Mouse (Mus musculus): ENCODE results near the gene Zfp160. TPM values are rescaled to one million over a fixed set of nuclear protein-coding genes. Genes with fewer than 3 reads are reported as not detected.
"Not testable (repeated sequence)": the region's sequence is repeated elsewhere in the genome, so short reads cannot be mapped to it uniquely, and the experiment has no call there.

Gene Zfp160
- 22.2 TPM for polyA plus RNA-seq (2021)

- ChIA-PET CTCF (no interaction called here), POLR2A (interaction anchor here (1.3 kb wide), 1 partner anchor 64 kb away, joined by 3 read pairs; the partner anchor contains the start of gene Ppp2r1a)
- TF ChIP-seq CTCF (IDR thresholded peaks at IDR 0.05): peak; percentile 36
- H3K27me3 ChIP-seq: no peaks in the 10 kb centered on the region
- ATAC-seq (peak; percentile 96), DNase-seq (ENCODE audit: low read depth, low spot score) (peak; percentile 46)
- in situ Hi-C loops (cut with MboI; ENCODE audit: low pct_unique_long_range_greater_than_20kb): loop anchor here (5.0 kb wide), 1 partner anchor 46 kb away; no protein-coding TSS in a partner anchor
These were observed at the start of gene Zfp160 for GRCm38 (mm10) chr17:21008382-21009331. Zfp160 (plus strand) TSS chr17:21008903.

- POLR2A ChIA-PET: no interaction called here
- H3K27me3 ChIP-seq: no peaks in the 10 kb centered on the region
- no peak for TF ChIP-seq CTCF (IDR thresholded peaks at IDR 0.05)
- ATAC-seq (no peak), DNase-seq (ENCODE audit: low read depth, low spot score) (no peak)
- in situ Hi-C loops (cut with MboI; ENCODE audit: low pct_unique_long_range_greater_than_20kb): loop anchor here (5.0 kb wide), 1 partner anchor 47 kb away; the partner anchor contains the start of gene Zfp160
- CTCF ChIA-PET: no interaction called here
These were observed 48.3 kb upstream of the Zfp160 start for GRCm38 (mm10) chr17:20960386-20960785.

- CTCF ChIA-PET: no interaction called here
- TF ChIP-seq CTCF (IDR thresholded peaks at IDR 0.05): no peak
- H3K27me3 ChIP-seq: no peaks in the 10 kb centered on the region
- DNase-seq (ENCODE audit: low read depth, low spot score) (no peak), ATAC-seq (no peak)
- in situ Hi-C loops (cut with MboI; ENCODE audit: low pct_unique_long_range_greater_than_20kb): no loop called here
- POLR2A ChIA-PET: no interaction called here
These were observed 43.3 kb upstream of the Zfp160 start for GRCm38 (mm10) chr17:20965421-20965820.

GRCm38 (mm10) chr17:20966681-20967080, 42.0 kb upstream of the Zfp160 start:
- in situ Hi-C loops (cut with MboI; ENCODE audit: low pct_unique_long_range_greater_than_20kb): no loop called here
- ATAC-seq: no peak
- H3K27me3 ChIP-seq: no peaks in the 10 kb centered on the region
- ChIA-PET CTCF (no interaction called here), POLR2A (interaction anchor here (0.9 kb wide), 1 partner anchor 10 kb away, joined by 3 read pairs; no protein-coding TSS in a partner anchor)
- no peak for DNase-seq (ENCODE audit: low read depth, low spot score)
- TF ChIP-seq CTCF (IDR thresholded peaks at IDR 0.05): no peak

GRCm38 (mm10) chr17:20993716-20994115, 15.0 kb upstream of the Zfp160 start:
- in situ Hi-C loops (cut with MboI; ENCODE audit: low pct_unique_long_range_greater_than_20kb): no loop called here
- ChIA-PET POLR2A (no interaction called here), CTCF (no interaction called here)
- ATAC-seq (no peak), DNase-seq (ENCODE audit: low read depth, low spot score) (no peak)
- peaks cover 44% of the 10 kb centered on the region for H3K27me3 ChIP-seq
- TF ChIP-seq CTCF (IDR thresholded peaks at IDR 0.05): no peak

- no peak for TF ChIP-seq CTCF (IDR thresholded peaks at IDR 0.05)
- peaks cover 51% of the 10 kb centered on the region for H3K27me3 ChIP-seq
- ChIA-PET POLR2A (no interaction called here), CTCF (no interaction called here)
- DNase-seq (ENCODE audit: low read depth, low spot score) (no peak), ATAC-seq (no peak)
- in situ Hi-C loops (cut with MboI; ENCODE audit: low pct_unique_long_range_greater_than_20kb): no loop called here
These were observed 12.3 kb upstream of the Zfp160 start, which contains the start of gene Vmn1r233 for GRCm38 (mm10) chr17:20996364-20996763. Vmn1r233 (minus strand) TSS chr17:20996464.

- ChIA-PET CTCF (no interaction called here), POLR2A (interaction anchor here (1.3 kb wide), 1 partner anchor 65 kb away, joined by 3 read pairs; the partner anchor contains the start of gene Ppp2r1a)
- no peak for DNase-seq (ENCODE audit: low read depth, low spot score)
- H3K27me3 ChIP-seq: no peaks in the 10 kb centered on the region
- no peak for TF ChIP-seq CTCF (IDR thresholded peaks at IDR 0.05)
- ATAC-seq: peak; percentile 10
- in situ Hi-C loops (cut with MboI; ENCODE audit: low pct_unique_long_range_greater_than_20kb): loop anchor here (5.0 kb wide), 1 partner anchor 47 kb away; no protein-coding TSS in a partner anchor
These were observed 1.0 kb downstream of the Zfp160 start for GRCm38 (mm10) chr17:21009726-21010125.

- in situ Hi-C loops (cut with MboI; ENCODE audit: low pct_unique_long_range_greater_than_20kb): no loop called here
- H3K27me3 ChIP-seq: no peaks in the 10 kb centered on the region
- no peak for TF ChIP-seq CTCF (IDR thresholded peaks at IDR 0.05)
- no peak for ATAC-seq
- CTCF ChIA-PET: no interaction called here
- POLR2A ChIA-PET: no interaction called here
- no peak for DNase-seq (ENCODE audit: low read depth, low spot score)
These were observed 9.8 kb downstream of the Zfp160 start for GRCm38 (mm10) chr17:21018410-21019080.

- DNase-seq (ENCODE audit: low read depth, low spot score); ATAC-seq; in situ Hi-C loops (cut with MboI; ENCODE audit: low pct_unique_long_range_greater_than_20kb); POLR2A ChIA-PET; CTCF ChIA-PET; H3K27me3 ChIP-seq: not testable (repeated sequence)
These were observed 39.3 kb downstream of the Zfp160 start for GRCm38 (mm10) chr17:21048020-21048419.

GRCm38 (mm10) chr17:21050901-21051300, 42.2 kb downstream of the Zfp160 start:
- ATAC-seq: no peak
- H3K27me3 ChIP-seq: no peaks in the 10 kb centered on the region
- POLR2A ChIA-PET: no interaction called here
- DNase-seq (ENCODE audit: low read depth, low spot score): no peak
- no peak for TF ChIP-seq CTCF (IDR thresholded peaks at IDR 0.05)
- in situ Hi-C loops (cut with MboI; ENCODE audit: low pct_unique_long_range_greater_than_20kb): no loop called here
- CTCF ChIA-PET: no interaction called here

- DNase-seq (ENCODE audit: low read depth, low spot score); CTCF ChIA-PET; POLR2A ChIA-PET; H3K27me3 ChIP-seq; in situ Hi-C loops (cut with MboI; ENCODE audit: low pct_unique_long_range_greater_than_20kb); ATAC-seq: not testable (repeated sequence)
These were observed 42.6 kb downstream of the Zfp160 start for GRCm38 (mm10) chr17:21051341-21051740.

- CTCF ChIA-PET; DNase-seq (ENCODE audit: low read depth, low spot score); POLR2A ChIA-PET; H3K27me3 ChIP-seq; in situ Hi-C loops (cut with MboI; ENCODE audit: low pct_unique_long_range_greater_than_20kb); ATAC-seq: not testable (repeated sequence)
These were observed 43.2 kb downstream of the Zfp160 start for GRCm38 (mm10) chr17:21051919-21052318.
